26 mouse cellular contexts compared by ENCODE assay signal in the genomic region with DNA sequence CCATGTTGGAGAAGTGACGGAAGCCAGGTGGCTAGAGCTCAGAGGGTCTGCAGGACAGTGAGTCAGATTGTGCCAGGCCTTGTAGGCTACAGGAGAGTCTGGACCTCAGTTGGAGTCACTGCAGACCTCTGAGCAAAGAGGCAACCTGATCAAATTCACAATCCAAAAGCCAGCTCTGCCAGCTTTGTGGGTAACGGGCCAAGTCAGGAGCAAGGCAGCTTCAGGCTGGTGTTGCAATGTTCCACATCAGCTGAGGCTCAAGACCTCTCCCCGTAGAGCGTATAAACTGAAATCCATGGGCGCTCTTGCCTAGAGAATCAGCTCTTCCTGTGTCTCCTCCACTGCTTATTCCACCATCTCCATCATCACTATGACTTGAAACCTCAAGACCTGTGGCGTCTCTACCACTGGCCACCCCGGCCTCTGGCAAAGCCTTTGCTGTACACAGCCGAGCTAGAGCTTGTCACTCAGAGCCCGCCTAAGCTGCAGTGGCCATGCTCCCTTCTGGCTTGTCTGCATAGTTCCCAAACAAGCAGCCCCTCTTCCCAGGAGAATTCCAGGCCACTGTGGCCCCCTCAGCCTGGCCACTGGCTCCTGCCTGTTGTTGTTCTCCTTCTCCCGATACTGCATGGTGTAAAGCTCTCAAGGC.
DNase-seq lines count a peak whose midpoint lies in the region; ATAC-seq lines count a peak whose summit lies in the region.
"Had no signal": no experiment of that assay in that cellular context is flagged by ENCODE, and none has a peak within 500 bp of the region (broad histone marks: within the 10 kb centered on the region; RNA-seq: fewer than 3 reads in every experiment).

No protein-coding gene starts in this region.

- H3K27me3 ChIP-seq in forebrain, embryonic 12.5 days: peaks cover 3% of the 10 kb centered on the region; the same call in 1 of the 2 replicates
- H3K27me3 ChIP-seq in forebrain, embryonic 11.5 days (ENCODE audit: control insufficient read depth, insufficient read depth, low read length): no peaks in the 10 kb centered on the region
- H3K27me3 ChIP-seq in midbrain, embryonic 10.5 days (ENCODE audit: low read depth, poor library complexity, severe bottlenecking): peaks cover 13% of the 10 kb centered on the region
- H3K27me3 ChIP-seq in midbrain, embryonic 16.5 days (ENCODE audit: control insufficient read depth, insufficient read depth, low read depth, low read length): no peaks in the 10 kb centered on the region
- no peaks in the 10 kb centered on the region for H3K27me3 ChIP-seq in limb, embryonic 12.5 days
- H3K27me3 ChIP-seq: CH12.LX; embryonic facial prominence, embryonic 12.5 days; hindbrain, embryonic 12.5 days had no signal

- no peaks in the 10 kb centered on the region for H3K36me3 ChIP-seq in forebrain, embryonic 12.5 days (replicated peaks)
- H3K36me3 ChIP-seq in forebrain, embryonic 11.5 days (ENCODE audit: control insufficient read depth, insufficient read depth, low read length): no peaks in the 10 kb centered on the region
- H3K36me3 ChIP-seq in midbrain, embryonic 10.5 days: peaks cover 21% of the 10 kb centered on the region
- H3K36me3 ChIP-seq in midbrain, embryonic 16.5 days (ENCODE audit: control insufficient read depth, insufficient read depth, low read length): no peaks in the 10 kb centered on the region
- no peaks in the 10 kb centered on the region for H3K36me3 ChIP-seq in limb, embryonic 12.5 days
- H3K36me3 ChIP-seq: embryonic facial prominence, embryonic 12.5 days; hindbrain, embryonic 12.5 days; midbrain, embryonic 12.5 days had no signal

- peaks cover 17% of the 10 kb centered on the region for H3K4me1 ChIP-seq in forebrain, embryonic 12.5 days
- H3K4me1 ChIP-seq in forebrain, embryonic 11.5 days (replicated peaks; ENCODE audit: control insufficient read depth, insufficient read depth, low read length): peaks cover 7% of the 10 kb centered on the region; the same call in 1 of the 2 replicates
- peaks cover 61% of the 10 kb centered on the region for H3K4me1 ChIP-seq in midbrain, embryonic 10.5 days
- H3K4me1 ChIP-seq in midbrain, embryonic 16.5 days (ENCODE audit: control insufficient read depth, insufficient read depth, low read length): peaks cover 4% of the 10 kb centered on the region; the same call in 1 of the 2 replicates
- H3K4me1 ChIP-seq in limb, embryonic 12.5 days (replicated peaks): peaks cover 54% of the 10 kb centered on the region

- no peaks in the 10 kb centered on the region for H3K9me3 ChIP-seq in forebrain, embryonic 12.5 days
- H3K9me3 ChIP-seq in forebrain, embryonic 11.5 days (ENCODE audit: control insufficient read depth, low read length): no peaks in the 10 kb centered on the region
- H3K9me3 ChIP-seq in midbrain, embryonic 10.5 days (replicated peaks): no peaks in the 10 kb centered on the region
- H3K9me3 ChIP-seq in midbrain, embryonic 16.5 days (replicated peaks; ENCODE audit: control insufficient read depth, low read length, poor library complexity, severe bottlenecking): no peaks in the 10 kb centered on the region
- H3K9me3 ChIP-seq in limb, embryonic 12.5 days: no peaks in the 10 kb centered on the region
- H3K9me3 ChIP-seq: embryonic facial prominence, embryonic 12.5 days; G1E; heart, embryonic 10.5 days; hindbrain, embryonic 12.5 days; midbrain, embryonic 12.5 days had no signal

- ATAC-seq in forebrain, embryonic 12.5 days (ENCODE audit: low FRiP score): no peak
- ATAC-seq in forebrain, embryonic 11.5 days (replicated peaks; ENCODE audit: low FRiP score): no peak
- no peak for ATAC-seq in midbrain, embryonic 16.5 days
- no peak for ATAC-seq in limb, embryonic 12.5 days (ENCODE audit: insufficient number of reproducible peaks, insufficient read depth, low FRiP score, low TSS enrichment, low read depth)
- ATAC-seq: forebrain, embryonic 14.5 days; intestine, postnatal 0 days; liver, postnatal 0 days; lung, postnatal 0 days had no signal

- H3K27ac ChIP-seq in forebrain, embryonic 12.5 days: 0 out of 2 replicates have a peak overlapping the region, but pooled peaks have one; percentile 8
- no peak overlapping the region for H3K27ac ChIP-seq in forebrain, embryonic 11.5 days (ENCODE audit: low read depth, low read length)
- H3K27ac ChIP-seq in midbrain, embryonic 10.5 days (replicated peaks): peak overlapping the region; percentile 61
- H3K27ac ChIP-seq in midbrain, embryonic 16.5 days (ENCODE audit: low read length): no peak overlapping the region
- 0 out of 2 replicates have a peak overlapping the region, but pooled peaks have one; percentile 1 for H3K27ac ChIP-seq in limb, embryonic 12.5 days
- H3K27ac ChIP-seq: embryonic facial prominence, embryonic 12.5 days; heart, embryonic 10.5 days; hindbrain, embryonic 12.5 days; layer of hippocampus, adult 2 months; midbrain, embryonic 12.5 days; stomach, postnatal 0 days had no signal

- DNase-seq in forebrain, embryonic 11.5 days (ENCODE audit: low spot score): no peak
- DNase-seq in midbrain, embryonic 10.5 days (ENCODE audit: low spot score): no peak
- DNase-seq in thymus, postnatal 36 days: peak; percentile 45 to 46
- no peak for DNase-seq in thymus, adult 18-20 months
- DNase-seq in cerebellum, postnatal 10 days: no peak
- DNase-seq: cerebellum, adult 9-10 months; gastrocnemius, postnatal 10 days; heart, postnatal 10 days; kidney, postnatal 25 days; liver, postnatal 0 days; right cerebral cortex, postnatal 14 days had no signal

- 81% methylated on average over 10 of the region's 10 CpGs for WGBS in forebrain, embryonic 12.5 days
- WGBS in forebrain, embryonic 11.5 days: 82% methylated on average over 10 of the region's 10 CpGs
- WGBS in midbrain, embryonic 10.5 days: 79% methylated on average over 10 of the region's 10 CpGs
- 80% methylated on average over 10 of the region's 10 CpGs for WGBS in midbrain, embryonic 16.5 days
- WGBS in limb, embryonic 12.5 days: 84% methylated on average over 10 of the region's 10 CpGs

- no peak overlapping the region for H3K4me3 ChIP-seq in forebrain, embryonic 12.5 days (replicated peaks)
- no peak overlapping the region for H3K4me3 ChIP-seq in forebrain, embryonic 11.5 days (ENCODE audit: low read depth, low read length)
- no peak overlapping the region for H3K4me3 ChIP-seq in midbrain, embryonic 10.5 days
- H3K4me3 ChIP-seq in midbrain, embryonic 16.5 days (ENCODE audit: low read depth, low read length): no peak overlapping the region
- H3K4me3 ChIP-seq in limb, embryonic 12.5 days (replicated peaks): no peak overlapping the region
- H3K4me3 ChIP-seq: embryonic facial prominence, embryonic 12.5 days; heart, embryonic 10.5 days; hindbrain, embryonic 12.5 days; layer of hippocampus, adult 2 months; midbrain, embryonic 12.5 days had no signal

- no peak overlapping the region for H3K9ac ChIP-seq in forebrain, embryonic 12.5 days
- H3K9ac ChIP-seq in forebrain, embryonic 11.5 days (ENCODE audit: low read length): no peak overlapping the region
- H3K9ac ChIP-seq in midbrain, embryonic 16.5 days (ENCODE audit: low read depth, low read length): no peak overlapping the region
- H3K9ac ChIP-seq in limb, embryonic 12.5 days (replicated peaks): no peak overlapping the region; the same call in 1 of the 2 replicates
- H3K9ac ChIP-seq: embryonic facial prominence, embryonic 12.5 days; hindbrain, embryonic 12.5 days; liver, postnatal 0 days; midbrain, embryonic 12.5 days had no signal

- no peak overlapping the region for H3K4me2 ChIP-seq in forebrain, embryonic 12.5 days
- H3K4me2 ChIP-seq in forebrain, embryonic 11.5 days (ENCODE audit: low read depth, low read length, severe bottlenecking): no peak overlapping the region
- no peak overlapping the region for H3K4me2 ChIP-seq in midbrain, embryonic 16.5 days (ENCODE audit: low read length)
- H3K4me2 ChIP-seq in limb, embryonic 12.5 days: no peak overlapping the region
- H3K4me2 ChIP-seq: embryonic facial prominence, embryonic 12.5 days; hindbrain, embryonic 12.5 days; liver, embryonic 11.5 days; midbrain, embryonic 12.5 days had no signal

Comparison
In these comparisons a context has a peak if more than half of its experiments do, and no peak if none do; other contexts are left out.
1. H3K27ac ChIP-seq: peak in forebrain, embryonic 12.5 days (single experiment), midbrain, embryonic 10.5 days (single experiment) and limb, embryonic 12.5 days (single experiment); none in forebrain, embryonic 11.5 days (single experiment) and midbrain, embryonic 16.5 days (single experiment).
2. DNase-seq: peak in thymus, postnatal 36 days (2 of 2); none in forebrain, embryonic 11.5 days (single experiment), midbrain, embryonic 10.5 days (single experiment), thymus, adult 18-20 months (0 of 2) and cerebellum, postnatal 10 days (0 of 2).